ENCODE assay signal across 1 mouse cellular context in the genomic region with DNA sequence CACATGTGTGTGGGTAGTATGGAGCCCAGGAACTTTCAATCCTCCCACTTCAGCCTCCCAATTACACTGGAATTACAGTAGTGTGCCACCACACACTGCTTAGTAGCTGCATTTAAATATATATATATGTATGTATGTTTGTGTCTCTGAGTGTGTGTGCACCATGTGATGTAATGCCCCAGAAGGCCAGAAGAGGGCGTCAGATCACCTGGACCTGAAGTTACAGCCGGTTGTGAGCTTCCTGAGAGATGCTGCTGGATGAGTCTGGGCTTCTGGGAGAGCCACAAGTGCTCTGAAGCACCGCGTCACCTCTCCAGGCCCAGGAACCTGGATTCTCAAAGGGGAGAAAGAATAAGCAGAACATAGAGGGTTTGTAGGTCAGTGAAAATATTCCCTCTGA.
TF ChIP-seq lines count a peak whose summit lies in the region.

No protein-coding gene starts in this region.

TF ChIP-seq in MEL, 35 proteins besides CTCF, POLR2A, EP300 and RAD21:
- TF ChIP-seq MAZ (IDR thresholded peaks at IDR 0.05; ENCODE audit: low read depth, low read length) (no peak), USF1 (IDR thresholded peaks at IDR 0.05; ENCODE audit: low read depth, low read length) (no peak), MAX (IDR thresholded peaks at IDR 0.05; ENCODE audit: low read length) (no peak), CHD2 (IDR thresholded peaks at IDR 0.05; ENCODE audit: low read length) (no peak), BHLHE40 (IDR thresholded peaks at IDR 0.05; ENCODE audit: borderline replicate concordance, low read depth, low read length) (no peak)
